Mouse (Mus musculus) left cerebral cortex, adult 8-10 months (tissue): ENCODE results near the gene Lalba. TPM values are rescaled to one million over a fixed set of nuclear protein-coding genes. Genes with fewer than 3 reads are reported as not detected.
A peak's percentile ranks its signal among the peaks of the same experiment; 100 is the strongest.
"Not testable (repeated sequence)": the region's sequence is repeated elsewhere in the genome, so short reads cannot be mapped to it uniquely, and the experiment has no call there.

Experiments used
- DNase-seq, 2 experiments: peaks; one replicate each; pipeline ENCODE4 v3.0.0; 2022; ENCODE audit warnings: low spot score in 2 of 2
- total RNA-seq, 4 experiments: library from RNA; stranded (reverse); gene quantifications; 2 replicates each; pipeline ENCODE4 v1.2.4; 2022

Gene Lalba
- total RNA-seq, result not detected

GRCm38 (mm10) chr15:98482701-98483100 is at the start of gene Lalba:
TSS of gene Lalba (minus strand) at chr15:98482721.
- no peak for DNase-seq

- no peak for DNase-seq
Measured at GRCm38 (mm10) chr15:98532281-98532680, 49.8 kb upstream of the Lalba start.

- DNase-seq, result no peak
Measured at GRCm38 (mm10) chr15:98528066-98528563, 45.6 kb upstream of the Lalba start.

GRCm38 (mm10) chr15:98527056-98527771 is 44.7 kb upstream of the Lalba start:
- DNase-seq, result no peak

- DNase-seq, result no peak
Measured at GRCm38 (mm10) chr15:98526057-98526456, 43.5 kb upstream of the Lalba start.

GRCm38 (mm10) chr15:98521245-98521644 is 38.7 kb upstream of the Lalba start:
- DNase-seq, result no peak

- peak in 1 of 2 experiments; percentile 51 for DNase-seq
Measured at GRCm38 (mm10) chr15:98517380-98518355, 35.1 kb upstream of the Lalba start.

- DNase-seq, result not testable (repeated sequence)
Measured at GRCm38 (mm10) chr15:98514845-98515244, 32.3 kb upstream of the Lalba start.

GRCm38 (mm10) chr15:98514146-98514545 is 31.6 kb upstream of the Lalba start:
- DNase-seq, result no peak

GRCm38 (mm10) chr15:98513676-98514075 is 31.2 kb upstream of the Lalba start:
- DNase-seq, result not testable (repeated sequence)

- no peak for DNase-seq
Measured at GRCm38 (mm10) chr15:98512799-98513321, 30.3 kb upstream of the Lalba start.

- DNase-seq, result no peak
Measured at GRCm38 (mm10) chr15:98512232-98512631, 29.7 kb upstream of the Lalba start.

- DNase-seq, result no peak
Measured at GRCm38 (mm10) chr15:98511386-98511928, 28.9 kb upstream of the Lalba start.

GRCm38 (mm10) chr15:98510438-98511385 is 28.2 kb upstream of the Lalba start:
- peak in 1 of 2 experiments; percentile 60 for DNase-seq

GRCm38 (mm10) chr15:98509387-98509786 is 26.9 kb upstream of the Lalba start:
- DNase-seq, result no peak

- no peak for DNase-seq
Measured at GRCm38 (mm10) chr15:98507321-98507720, 24.8 kb upstream of the Lalba start.

- no peak for DNase-seq
Measured at GRCm38 (mm10) chr15:98506253-98506957, 23.9 kb upstream of the Lalba start.

- DNase-seq, result no peak
Measured at GRCm38 (mm10) chr15:98504514-98504913, 22.0 kb upstream of the Lalba start.

GRCm38 (mm10) chr15:98503317-98503716 is 20.8 kb upstream of the Lalba start:
- DNase-seq, result no peak

- DNase-seq, result no peak
Measured at GRCm38 (mm10) chr15:98497631-98498030, 15.1 kb upstream of the Lalba start.
